Mouse (Mus musculus): ENCODE measurements around the gene Col5a1. TPM values are rescaled to one million over a fixed set of nuclear protein-coding genes. Genes with fewer than 3 reads are reported as not detected.
A peak's percentile ranks its signal among the peaks of the same experiment; 100 is the strongest.

The Col5a1 gene
- total and polyA plus RNA-seq, 3 experiments, result 0.30 to 1.8 (median 1.0) TPM

- TF ChIP-seq POLR2AphosphoS5 (IDR thresholded peaks at IDR 0.05; ENCODE audit: insufficient replicate concordance, low read depth, low read length), result no peak
- no peak for TF ChIP-seq GATA2 (IDR thresholded peaks at IDR 0.05; ENCODE audit: borderline replicate concordance, low read depth, low read length)
- no peak for TF ChIP-seq TAL1 (conservative IDR thresholded peaks at IDR 0.05; ENCODE audit: low read depth, low read length)
- no peak for TF ChIP-seq CTCF (IDR thresholded peaks at IDR 0.05; ENCODE audit: low read depth, low read length)
- no peak for TF ChIP-seq GATA1 (IDR thresholded peaks at IDR 0.05; ENCODE audit: borderline replicate concordance, low read length)
- Histone ChIP-seq H3K4me1 (ENCODE audit: insufficient read depth, low read depth, low read length) (peaks cover 23% of the 10 kb centered on the region), H3K27me3 (ENCODE audit: insufficient read depth, low read length) (no peaks in the 10 kb centered on the region; the same call in 1 of the 2 replicates), H3K36me3 (replicated peaks) (peaks cover 2% of the 10 kb centered on the region), H3K4me3 (ENCODE audit: low read depth, low read length) (no peak overlapping the region), H3K9me3 (replicated peaks) (no peaks in the 10 kb centered on the region)
- DNase-seq (ENCODE audit: low spot score) (no peak), ATAC-seq (ENCODE audit: extremely low read depth, insufficient number of reproducible peaks, low FRiP score, poor library complexity, severe bottlenecking) (no peak)
Observed at GRCm38 (mm10) chr2:28025776-28026175, 139.6 kb downstream of the Col5a1 start.

GRCm38 (mm10) chr2:28031860-28032259, 145.6 kb downstream of the Col5a1 start:
- Histone ChIP-seq H3K9me3 (replicated peaks) (no peaks in the 10 kb centered on the region), H3K27me3 (ENCODE audit: insufficient read depth, low read length) (no peaks in the 10 kb centered on the region; the same call in 1 of the 2 replicates), H3K36me3 (replicated peaks) (peaks cover 23% of the 10 kb centered on the region), H3K4me1 (ENCODE audit: insufficient read depth, low read depth, low read length) (peaks cover 40% of the 10 kb centered on the region), H3K4me3 (ENCODE audit: low read depth, low read length) (no peak overlapping the region)
- TF ChIP-seq GATA1 (IDR thresholded peaks at IDR 0.05; ENCODE audit: borderline replicate concordance, low read length) (no peak), GATA2 (IDR thresholded peaks at IDR 0.05; ENCODE audit: borderline replicate concordance, low read depth, low read length) (no peak), CTCF (IDR thresholded peaks at IDR 0.05; ENCODE audit: low read depth, low read length) (no peak), POLR2AphosphoS5 (IDR thresholded peaks at IDR 0.05; ENCODE audit: insufficient replicate concordance, low read depth, low read length) (no peak), TAL1 (conservative IDR thresholded peaks at IDR 0.05; ENCODE audit: low read depth, low read length) (no peak)
- ATAC-seq (ENCODE audit: extremely low read depth, insufficient number of reproducible peaks, low FRiP score, poor library complexity, severe bottlenecking) (0 out of 2 replicates have a peak, but pooled peaks have one; percentile 15), DNase-seq (ENCODE audit: low spot score) (no peak)

GRCm38 (mm10) chr2:28032469-28032868, 146.2 kb downstream of the Col5a1 start:
- H3K36me3 ChIP-seq (replicated peaks), result peaks cover 25% of the 10 kb centered on the region
- H3K27me3 ChIP-seq (ENCODE audit: insufficient read depth, low read length), result no peaks in the 10 kb centered on the region; the same call in 1 of the 2 replicates
- H3K4me3 ChIP-seq (ENCODE audit: low read depth, low read length), result no peak overlapping the region
- DNase-seq (ENCODE audit: low spot score), result no peak
- ATAC-seq (ENCODE audit: extremely low read depth, insufficient number of reproducible peaks, low FRiP score, poor library complexity, severe bottlenecking), result no peak
- peaks cover 40% of the 10 kb centered on the region for H3K4me1 ChIP-seq (ENCODE audit: insufficient read depth, low read depth, low read length)
- H3K9me3 ChIP-seq (replicated peaks), result no peaks in the 10 kb centered on the region
- TF ChIP-seq CTCF (IDR thresholded peaks at IDR 0.05; ENCODE audit: low read depth, low read length), result no peak
- no peak for TF ChIP-seq GATA1 (IDR thresholded peaks at IDR 0.05; ENCODE audit: borderline replicate concordance, low read length)
- TF ChIP-seq GATA2 (IDR thresholded peaks at IDR 0.05; ENCODE audit: borderline replicate concordance, low read depth, low read length), result no peak
- TF ChIP-seq TAL1 (conservative IDR thresholded peaks at IDR 0.05; ENCODE audit: low read depth, low read length), result no peak
- TF ChIP-seq POLR2AphosphoS5 (IDR thresholded peaks at IDR 0.05; ENCODE audit: insufficient replicate concordance, low read depth, low read length), result no peak

- DNase-seq (ENCODE audit: low spot score), result no peak
- ATAC-seq (ENCODE audit: extremely low read depth, insufficient number of reproducible peaks, low FRiP score, poor library complexity, severe bottlenecking), result no peak
Observed at GRCm38 (mm10) chr2:28034011-28034710, 147.9 kb downstream of the Col5a1 start.

GRCm38 (mm10) chr2:28036788-28037187, 150.6 kb downstream of the Col5a1 start:
- DNase-seq (ENCODE audit: low spot score), result no peak
- Histone ChIP-seq H3K9me3 (replicated peaks) (no peaks in the 10 kb centered on the region), H3K4me3 (ENCODE audit: low read depth, low read length) (no peak overlapping the region), H3K4me1 (ENCODE audit: insufficient read depth, low read depth, low read length) (peaks cover 39% of the 10 kb centered on the region), H3K36me3 (replicated peaks) (peaks cover 32% of the 10 kb centered on the region), H3K27me3 (ENCODE audit: insufficient read depth, low read length) (no peaks in the 10 kb centered on the region)
- no peak for ATAC-seq (ENCODE audit: extremely low read depth, insufficient number of reproducible peaks, low FRiP score, poor library complexity, severe bottlenecking)
- TF ChIP-seq TAL1 (conservative IDR thresholded peaks at IDR 0.05; ENCODE audit: low read depth, low read length) (no peak), POLR2AphosphoS5 (IDR thresholded peaks at IDR 0.05; ENCODE audit: insufficient replicate concordance, low read depth, low read length) (no peak), GATA1 (IDR thresholded peaks at IDR 0.05; ENCODE audit: borderline replicate concordance, low read length) (no peak)

More at GRCm38 (mm10) chr2:28034011-28034710, 147.9 kb downstream of the Col5a1 start:
- no peak overlapping the region for H3K4me3 ChIP-seq (ENCODE audit: low read depth, low read length)
- H3K4me1 ChIP-seq (ENCODE audit: insufficient read depth, low read depth, low read length), result peaks cover 48% of the 10 kb centered on the region
- peaks cover 33% of the 10 kb centered on the region for H3K36me3 ChIP-seq (replicated peaks)
- H3K9me3 ChIP-seq (replicated peaks), result no peaks in the 10 kb centered on the region
- no peaks in the 10 kb centered on the region; the same call in 1 of the 2 replicates for H3K27me3 ChIP-seq (ENCODE audit: insufficient read depth, low read length)
- TF ChIP-seq GATA1 (IDR thresholded peaks at IDR 0.05; ENCODE audit: borderline replicate concordance, low read length) (no peak), POLR2AphosphoS5 (IDR thresholded peaks at IDR 0.05; ENCODE audit: insufficient replicate concordance, low read depth, low read length) (no peak), CTCF (IDR thresholded peaks at IDR 0.05; ENCODE audit: low read depth, low read length) (no peak), GATA2 (IDR thresholded peaks at IDR 0.05; ENCODE audit: borderline replicate concordance, low read depth, low read length) (no peak), TAL1 (conservative IDR thresholded peaks at IDR 0.05; ENCODE audit: low read depth, low read length) (no peak)

- Histone ChIP-seq H3K9me3 (replicated peaks) (peaks cover 3% of the 10 kb centered on the region; the same call in 1 of the 2 replicates), H3K36me3 (replicated peaks) (peaks cover 32% of the 10 kb centered on the region), H3K4me3 (ENCODE audit: low read depth, low read length) (no peak overlapping the region), H3K27me3 (ENCODE audit: insufficient read depth, low read length) (no peaks in the 10 kb centered on the region), H3K4me1 (ENCODE audit: insufficient read depth, low read depth, low read length) (peaks cover 30% of the 10 kb centered on the region)
- ATAC-seq (ENCODE audit: extremely low read depth, insufficient number of reproducible peaks, low FRiP score, poor library complexity, severe bottlenecking) (no peak), DNase-seq (ENCODE audit: low spot score) (no peak)
- TF ChIP-seq GATA1 (IDR thresholded peaks at IDR 0.05; ENCODE audit: borderline replicate concordance, low read length) (no peak), GATA2 (IDR thresholded peaks at IDR 0.05; ENCODE audit: borderline replicate concordance, low read depth, low read length) (no peak), CTCF (IDR thresholded peaks at IDR 0.05; ENCODE audit: low read depth, low read length) (no peak), POLR2AphosphoS5 (IDR thresholded peaks at IDR 0.05; ENCODE audit: insufficient replicate concordance, low read depth, low read length) (no peak)
Observed at GRCm38 (mm10) chr2:28037505-28038390, 151.5 kb downstream of the Col5a1 start.
